Mouse (Mus musculus): ENCODE results near the gene Tmem189. TPM values are rescaled to one million over a fixed set of nuclear protein-coding genes. Genes with fewer than 3 reads are reported as not detected.
A peak's percentile ranks its signal among the peaks of the same experiment; 100 is the strongest.

Tmem189 gene
- polyA plus RNA-seq, 1 experiment = 288 TPM

DNA sequence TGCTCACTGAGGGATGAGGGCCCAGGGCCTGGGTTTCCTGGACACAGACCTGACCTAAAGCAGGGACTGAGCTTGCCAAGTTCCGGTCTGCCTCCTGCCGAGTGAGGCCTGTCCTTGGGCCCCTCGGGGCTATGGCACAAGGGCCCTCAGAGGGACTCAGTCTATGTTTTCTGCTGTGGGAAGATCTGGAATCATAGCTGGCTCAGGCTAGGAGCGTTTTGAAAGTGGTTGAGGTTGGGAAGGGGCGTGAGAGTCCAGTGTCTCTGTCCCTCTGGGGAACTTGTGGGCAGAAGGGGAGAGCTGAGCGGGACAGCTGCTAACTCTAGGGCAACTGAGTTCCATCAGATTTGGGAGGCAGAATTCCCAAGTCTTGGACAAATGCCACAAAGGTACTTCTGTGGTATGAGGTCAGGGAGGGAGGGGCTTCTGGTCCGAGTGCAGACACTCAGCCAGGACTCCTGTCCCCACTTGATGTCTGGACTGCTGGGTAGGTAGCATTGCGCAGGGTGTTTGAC, 89.1 kb downstream of the Tmem189 start:
- WGBS = 75% methylated on average over 8 of the region's 8 CpGs
- H3K27ac ChIP-seq (ENCODE audit: insufficient read depth, low read depth, low read length) = no peak overlapping the region
- no peaks in the 10 kb centered on the region for H3K4me1 ChIP-seq (ENCODE audit: control insufficient read depth, insufficient read depth, low read length)
- H3K27me3 ChIP-seq (replicated peaks; ENCODE audit: control insufficient read depth, insufficient read depth, low read length) = no peaks in the 10 kb centered on the region
- H3K4me3 ChIP-seq (ENCODE audit: insufficient read depth, low read depth, low read length) = no peak overlapping the region
- H3K36me3 ChIP-seq (ENCODE audit: control insufficient read depth, insufficient read depth, low read length) = no peaks in the 10 kb centered on the region
- TF ChIP-seq CTCF (conservative IDR thresholded peaks at IDR 0.05; ENCODE audit: insufficient read depth, insufficient read length, low read depth, low read length) (no peak), POLR2A (IDR thresholded peaks at IDR 0.05; ENCODE audit: low read depth, low read length) (no peak)
- no peak for DNase-seq

GRCm38 (mm10) chr2:167599917-167600316, 89.7 kb downstream of the Tmem189 start:
- no peaks in the 10 kb centered on the region for H3K27me3 ChIP-seq (replicated peaks; ENCODE audit: control insufficient read depth, insufficient read depth, low read length)
- no peak overlapping the region for H3K4me3 ChIP-seq (ENCODE audit: insufficient read depth, low read depth, low read length)
- no peak overlapping the region for H3K27ac ChIP-seq (ENCODE audit: insufficient read depth, low read depth, low read length)
- WGBS = 84% methylated on average over 6 of the region's 6 CpGs
- TF ChIP-seq POLR2A (IDR thresholded peaks at IDR 0.05; ENCODE audit: low read depth, low read length) (no peak), CTCF (conservative IDR thresholded peaks at IDR 0.05; ENCODE audit: insufficient read depth, insufficient read length, low read depth, low read length) (no peak)
- H3K4me1 ChIP-seq (ENCODE audit: control insufficient read depth, insufficient read depth, low read length) = 0 out of 2 replicates have a peak, but pooled peaks cover 2% of the 10 kb centered on the region
- DNase-seq = no peak
- H3K36me3 ChIP-seq (ENCODE audit: control insufficient read depth, insufficient read depth, low read length) = no peaks in the 10 kb centered on the region

GRCm38 (mm10) chr2:167599195-167599594, 90.4 kb downstream of the Tmem189 start:
- 93% methylated on average over 5 of the region's 5 CpGs for WGBS
- no peak for TF ChIP-seq POLR2A (IDR thresholded peaks at IDR 0.05; ENCODE audit: low read depth, low read length)
- TF ChIP-seq CTCF (conservative IDR thresholded peaks at IDR 0.05; ENCODE audit: insufficient read depth, insufficient read length, low read depth, low read length) = no peak
- 0 out of 2 replicates have a peak, but pooled peaks cover 2% of the 10 kb centered on the region for H3K4me1 ChIP-seq (ENCODE audit: control insufficient read depth, insufficient read depth, low read length)

GRCm38 (mm10) chr2:167597492-167598186, 92.0 kb downstream of the Tmem189 start:
- Histone ChIP-seq H3K36me3 (ENCODE audit: control insufficient read depth, insufficient read depth, low read length) (no peaks in the 10 kb centered on the region), H3K27me3 (replicated peaks; ENCODE audit: control insufficient read depth, insufficient read depth, low read length) (no peaks in the 10 kb centered on the region), H3K27ac (ENCODE audit: insufficient read depth, low read depth, low read length) (peak overlapping the region; percentile 18; the same call in 1 of the 2 replicates), H3K4me3 (ENCODE audit: insufficient read depth, low read depth, low read length) (no peak overlapping the region), H3K4me1 (ENCODE audit: control insufficient read depth, insufficient read depth, low read length) (0 out of 2 replicates have a peak, but pooled peaks cover 2% of the 10 kb centered on the region)
- no peak for DNase-seq
- WGBS = 36% methylated on average over 40 of the region's 40 CpGs
- TF ChIP-seq POLR2A (IDR thresholded peaks at IDR 0.05; ENCODE audit: low read depth, low read length) (no peak), CTCF (conservative IDR thresholded peaks at IDR 0.05; ENCODE audit: insufficient read depth, insufficient read length, low read depth, low read length) (no peak)

More at GRCm38 (mm10) chr2:167599195-167599594, 90.4 kb downstream of the Tmem189 start:
- Histone ChIP-seq H3K27ac (ENCODE audit: insufficient read depth, low read depth, low read length) (no peak overlapping the region), H3K36me3 (ENCODE audit: control insufficient read depth, insufficient read depth, low read length) (no peaks in the 10 kb centered on the region), H3K27me3 (replicated peaks; ENCODE audit: control insufficient read depth, insufficient read depth, low read length) (no peaks in the 10 kb centered on the region), H3K4me3 (ENCODE audit: insufficient read depth, low read depth, low read length) (no peak overlapping the region)
- DNase-seq = no peak

GRCm38 (mm10) chr2:167596726-167597491, 92.7 kb downstream of the Tmem189 start:
- H3K4me1 ChIP-seq (ENCODE audit: control insufficient read depth, insufficient read depth, low read length) = 0 out of 2 replicates have a peak, but pooled peaks cover 2% of the 10 kb centered on the region
- H3K27ac ChIP-seq (ENCODE audit: insufficient read depth, low read depth, low read length) = peak overlapping the region; percentile 18; the same call in 1 of the 2 replicates
- WGBS = 41% methylated on average over 27 of the region's 27 CpGs
- no peaks in the 10 kb centered on the region for H3K27me3 ChIP-seq (replicated peaks; ENCODE audit: control insufficient read depth, insufficient read depth, low read length)
- H3K36me3 ChIP-seq (ENCODE audit: control insufficient read depth, insufficient read depth, low read length) = no peaks in the 10 kb centered on the region
- no peak for DNase-seq
- TF ChIP-seq POLR2A (IDR thresholded peaks at IDR 0.05; ENCODE audit: low read depth, low read length) (no peak), CTCF (conservative IDR thresholded peaks at IDR 0.05; ENCODE audit: insufficient read depth, insufficient read length, low read depth, low read length) (no peak)
- no peak overlapping the region for H3K4me3 ChIP-seq (ENCODE audit: insufficient read depth, low read depth, low read length)

- H3K27ac ChIP-seq (ENCODE audit: insufficient read depth, low read depth, low read length) = peak overlapping the region; percentile 72
- H3K36me3 ChIP-seq (ENCODE audit: control insufficient read depth, insufficient read depth, low read length) = no peaks in the 10 kb centered on the region
- H3K4me3 ChIP-seq (ENCODE audit: insufficient read depth, low read depth, low read length) = no peak overlapping the region
- WGBS = 56% methylated on average over 3 of the region's 4 CpGs
- TF ChIP-seq CTCF (conservative IDR thresholded peaks at IDR 0.05; ENCODE audit: insufficient read depth, insufficient read length, low read depth, low read length) (no peak), POLR2A (IDR thresholded peaks at IDR 0.05; ENCODE audit: low read depth, low read length) (no peak)
- 0 out of 2 replicates have a peak, but pooled peaks cover 2% of the 10 kb centered on the region for H3K4me1 ChIP-seq (ENCODE audit: control insufficient read depth, insufficient read depth, low read length)
- no peak for DNase-seq
- H3K27me3 ChIP-seq (replicated peaks; ENCODE audit: control insufficient read depth, insufficient read depth, low read length) = no peaks in the 10 kb centered on the region
Observed at GRCm38 (mm10) chr2:167596262-167596661, 93.4 kb downstream of the Tmem189 start.

All from kidney, adult 2 months (tissue).